Mouse (Mus musculus): ENCODE data around the gene Kcnn1. TPM values are rescaled to one million over a fixed set of nuclear protein-coding genes. Genes with fewer than 3 reads are reported as not detected.
"Not testable (repeated sequence)": the region's sequence is repeated elsewhere in the genome, so short reads cannot be mapped to it uniquely, and the experiment has no call there.

The Kcnn1 gene
- polyA plus RNA-seq, 1 experiment from 2014 or later, result 3.8 TPM

- H3K4me3 ChIP-seq (ENCODE audit: low read depth, low read length), result peak overlapping the region; percentile 79
- H3K27ac ChIP-seq (replicated peaks; ENCODE audit: low read depth, low read length); DNase-seq (ENCODE audit: low spot score); H3K9me3 ChIP-seq (ENCODE audit: control insufficient read depth, low read length); ATAC-seq (ENCODE audit: insufficient number of reproducible peaks, low FRiP score, low TSS enrichment, low read depth): not testable (repeated sequence)
- peaks cover 12% of the 10 kb centered on the region for H3K36me3 ChIP-seq (ENCODE audit: control insufficient read depth, insufficient read depth, low read length)
- peak overlapping the region; percentile 89 for H3K9ac ChIP-seq (ENCODE audit: low read length)
- H3K4me1 ChIP-seq (ENCODE audit: control insufficient read depth, insufficient read depth, low read length), result peaks cover 12% of the 10 kb centered on the region
- 86% methylated on average over 21 of the region's 24 CpGs for WGBS
- peaks cover 30% of the 10 kb centered on the region for H3K27me3 ChIP-seq (ENCODE audit: control insufficient read depth, insufficient read depth, low read length)
- peak overlapping the region; percentile 94 for H3K4me2 ChIP-seq (ENCODE audit: low read depth, severe bottlenecking)
Observed at GRCm38 (mm10) chr8:70895571-70896259, 32.7 kb upstream of the Kcnn1 start.

- H3K27me3 ChIP-seq (ENCODE audit: control insufficient read depth, insufficient read depth, low read length), result peaks cover 34% of the 10 kb centered on the region
- no peaks in the 10 kb centered on the region for H3K9me3 ChIP-seq (ENCODE audit: control insufficient read depth, low read length)
- WGBS, result 94% methylated on average over 8 of the region's 8 CpGs
- H3K4me3 ChIP-seq (ENCODE audit: low read depth, low read length), result no peak overlapping the region
- no peak overlapping the region for H3K27ac ChIP-seq (replicated peaks; ENCODE audit: low read depth, low read length)
- H3K4me1 ChIP-seq (ENCODE audit: control insufficient read depth, insufficient read depth, low read length), result peaks cover 12% of the 10 kb centered on the region
- DNase-seq (ENCODE audit: low spot score) (no peak), ATAC-seq (ENCODE audit: insufficient number of reproducible peaks, low FRiP score, low TSS enrichment, low read depth) (no peak)
- peaks cover 12% of the 10 kb centered on the region for H3K36me3 ChIP-seq (ENCODE audit: control insufficient read depth, insufficient read depth, low read length)
- H3K9ac ChIP-seq (ENCODE audit: low read length), result no peak overlapping the region
- H3K4me2 ChIP-seq (ENCODE audit: low read depth, severe bottlenecking), result no peak overlapping the region
Observed at GRCm38 (mm10) chr8:70894771-70895545, 31.9 kb upstream of the Kcnn1 start.

GRCm38 (mm10) chr8:70894385-70894720, 31.3 kb upstream of the Kcnn1 start:
- peaks cover 34% of the 10 kb centered on the region for H3K27me3 ChIP-seq (ENCODE audit: control insufficient read depth, insufficient read depth, low read length)
- H3K9ac ChIP-seq (ENCODE audit: low read length), result no peak overlapping the region
- no peak overlapping the region for H3K27ac ChIP-seq (replicated peaks; ENCODE audit: low read depth, low read length)
- no peaks in the 10 kb centered on the region for H3K9me3 ChIP-seq (ENCODE audit: control insufficient read depth, low read length)
- peaks cover 12% of the 10 kb centered on the region for H3K4me1 ChIP-seq (ENCODE audit: control insufficient read depth, insufficient read depth, low read length)
- DNase-seq (ENCODE audit: low spot score) (no peak), ATAC-seq (ENCODE audit: insufficient number of reproducible peaks, low FRiP score, low TSS enrichment, low read depth) (no peak)
- H3K4me2 ChIP-seq (ENCODE audit: low read depth, severe bottlenecking), result no peak overlapping the region
- peaks cover 12% of the 10 kb centered on the region for H3K36me3 ChIP-seq (ENCODE audit: control insufficient read depth, insufficient read depth, low read length)
- H3K4me3 ChIP-seq (ENCODE audit: low read depth, low read length), result no peak overlapping the region
- WGBS, result 70% methylated on average over 2 of the region's 2 CpGs

- ATAC-seq (ENCODE audit: insufficient number of reproducible peaks, low FRiP score, low TSS enrichment, low read depth), result peak; percentile 15; the same call in 1 of the 2 replicates
Observed at GRCm38 (mm10) chr8:70893656-70894384, 30.8 kb upstream of the Kcnn1 start.

GRCm38 (mm10) chr8:70892896-70893655, 30.0 kb upstream of the Kcnn1 start:
- ATAC-seq (ENCODE audit: insufficient number of reproducible peaks, low FRiP score, low TSS enrichment, low read depth) (no peak; the same call in 1 of the 2 replicates), DNase-seq (ENCODE audit: low spot score) (peak; percentile 50)
- peaks cover 12% of the 10 kb centered on the region for H3K36me3 ChIP-seq (ENCODE audit: control insufficient read depth, insufficient read depth, low read length)
- peak overlapping the region; percentile 31 for H3K4me2 ChIP-seq (ENCODE audit: low read depth, severe bottlenecking)
- peaks cover 37% of the 10 kb centered on the region for H3K27me3 ChIP-seq (ENCODE audit: control insufficient read depth, insufficient read depth, low read length)
- H3K9ac ChIP-seq (ENCODE audit: low read length), result no peak overlapping the region
- H3K4me3 ChIP-seq (ENCODE audit: low read depth, low read length), result peak overlapping the region; percentile 17
- H3K27ac ChIP-seq (replicated peaks; ENCODE audit: low read depth, low read length), result no peak overlapping the region
- H3K9me3 ChIP-seq (ENCODE audit: control insufficient read depth, low read length), result no peaks in the 10 kb centered on the region
- 29% methylated on average over 20 of the region's 20 CpGs for WGBS
- peaks cover 12% of the 10 kb centered on the region for H3K4me1 ChIP-seq (ENCODE audit: control insufficient read depth, insufficient read depth, low read length)

More at GRCm38 (mm10) chr8:70893656-70894384, 30.8 kb upstream of the Kcnn1 start:
- peak; percentile 90 for DNase-seq (ENCODE audit: low spot score)
- Histone ChIP-seq H3K36me3 (ENCODE audit: control insufficient read depth, insufficient read depth, low read length) (peaks cover 12% of the 10 kb centered on the region), H3K9ac (ENCODE audit: low read length) (no peak overlapping the region), H3K4me1 (ENCODE audit: control insufficient read depth, insufficient read depth, low read length) (peaks cover 12% of the 10 kb centered on the region), H3K27me3 (ENCODE audit: control insufficient read depth, insufficient read depth, low read length) (peaks cover 34% of the 10 kb centered on the region), H3K9me3 (ENCODE audit: control insufficient read depth, low read length) (no peaks in the 10 kb centered on the region), H3K4me3 (ENCODE audit: low read depth, low read length) (no peak overlapping the region), H3K4me2 (ENCODE audit: low read depth, severe bottlenecking) (no peak overlapping the region), H3K27ac (replicated peaks; ENCODE audit: low read depth, low read length) (no peak overlapping the region)
- WGBS, result 26% methylated on average over 12 of the region's 12 CpGs

GRCm38 (mm10) chr8:70892022-70892895, 29.2 kb upstream of the Kcnn1 start, which contains the start of gene Slc5a5:
Gene Slc5a5, minus strand, starts transcription at chr8:70892757.
- H3K4me3 ChIP-seq (ENCODE audit: low read depth, low read length), result peak within 1 kb of the TSS; percentile 17
- H3K9ac ChIP-seq (ENCODE audit: low read length), result no peak within 1 kb of the TSS
- H3K9me3 ChIP-seq (ENCODE audit: control insufficient read depth, low read length), result no peaks in the 10 kb centered on the region
- ATAC-seq (ENCODE audit: insufficient number of reproducible peaks, low FRiP score, low TSS enrichment, low read depth) (no peak), DNase-seq (ENCODE audit: low spot score) (peak; percentile 55)
- peak within 1 kb of the TSS; percentile 31 for H3K4me2 ChIP-seq (ENCODE audit: low read depth, severe bottlenecking)
- peaks cover 12% of the 10 kb centered on the region for H3K36me3 ChIP-seq (ENCODE audit: control insufficient read depth, insufficient read depth, low read length)
- H3K27ac ChIP-seq (replicated peaks; ENCODE audit: low read depth, low read length), result no peak within 1 kb of the TSS
- 2% methylated on average over 80 of the region's 80 CpGs for WGBS
- H3K27me3 ChIP-seq (ENCODE audit: control insufficient read depth, insufficient read depth, low read length), result peaks cover 37% of the 10 kb centered on the region
- H3K4me1 ChIP-seq (ENCODE audit: control insufficient read depth, insufficient read depth, low read length), result peaks cover 12% of the 10 kb centered on the region

GRCm38 (mm10) chr8:70891356-70891755, 28.3 kb upstream of the Kcnn1 start:
- Histone ChIP-seq H3K4me1 (ENCODE audit: control insufficient read depth, insufficient read depth, low read length) (peaks cover 12% of the 10 kb centered on the region), H3K9me3 (ENCODE audit: control insufficient read depth, low read length) (no peaks in the 10 kb centered on the region), H3K27me3 (ENCODE audit: control insufficient read depth, insufficient read depth, low read length) (peaks cover 37% of the 10 kb centered on the region), H3K4me2 (ENCODE audit: low read depth, severe bottlenecking) (no peak overlapping the region), H3K9ac (ENCODE audit: low read length) (no peak overlapping the region), H3K4me3 (ENCODE audit: low read depth, low read length) (no peak overlapping the region), H3K36me3 (ENCODE audit: control insufficient read depth, insufficient read depth, low read length) (peaks cover 12% of the 10 kb centered on the region), H3K27ac (replicated peaks; ENCODE audit: low read depth, low read length) (no peak overlapping the region)
- WGBS, result 3% methylated on average over 21 of the region's 21 CpGs
- DNase-seq (ENCODE audit: low spot score) (peak; percentile 61), ATAC-seq (ENCODE audit: insufficient number of reproducible peaks, low FRiP score, low TSS enrichment, low read depth) (no peak)
